Mouse (Mus musculus): Measurements from ENCODE around the gene Mettl26.
"Not testable (repeated sequence)": the region's sequence is repeated elsewhere in the genome, so short reads cannot be mapped to it uniquely, and the experiment has no call there.

Mettl26 gene

DNA sequence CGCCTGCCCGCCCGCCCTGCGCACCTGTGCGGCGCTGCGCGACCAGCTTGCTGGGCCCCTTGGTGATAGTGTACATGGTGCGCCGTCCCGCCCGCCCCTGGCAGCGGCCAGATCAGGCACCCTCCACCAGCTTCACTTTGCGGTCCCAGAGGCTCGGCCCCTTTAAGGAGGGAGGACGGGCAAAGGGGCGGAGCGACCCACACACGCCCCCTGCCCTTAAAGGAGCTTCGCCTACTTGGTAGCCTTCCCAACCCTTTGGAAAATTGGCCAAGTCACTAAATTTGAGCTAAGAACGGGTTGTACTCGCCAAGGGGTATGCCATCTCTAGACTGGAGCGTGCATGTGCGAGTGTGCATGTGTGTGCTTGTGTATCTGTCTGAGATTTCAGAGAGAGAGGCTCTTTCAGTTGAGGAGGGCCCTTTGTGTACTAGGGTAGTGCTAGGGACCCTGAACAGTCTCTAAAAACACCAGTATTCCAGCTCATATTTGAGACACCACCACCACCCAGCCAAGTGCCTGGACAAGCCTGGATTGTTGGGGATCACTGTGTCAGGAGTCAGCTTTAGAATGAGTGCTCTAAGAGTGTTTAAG is 6.2 kb upstream of the Mettl26 start, which contains the start of gene Mcrip2:
Gene Mcrip2, minus strand, starts transcription at position 164 of the 591 bp plus-strand sequence.
- DNase-seq (ENCODE audit: low read depth, low spot score) = no peak

GRCm38 (mm10) chr17:25869498-25869897 is 5.4 kb upstream of the Mettl26 start:
- DNase-seq (ENCODE audit: low read depth, low spot score) = no peak

GRCm38 (mm10) chr17:25869954-25870353 is 4.9 kb upstream of the Mettl26 start:
- no peak for DNase-seq (ENCODE audit: low read depth, low spot score)

DNA sequence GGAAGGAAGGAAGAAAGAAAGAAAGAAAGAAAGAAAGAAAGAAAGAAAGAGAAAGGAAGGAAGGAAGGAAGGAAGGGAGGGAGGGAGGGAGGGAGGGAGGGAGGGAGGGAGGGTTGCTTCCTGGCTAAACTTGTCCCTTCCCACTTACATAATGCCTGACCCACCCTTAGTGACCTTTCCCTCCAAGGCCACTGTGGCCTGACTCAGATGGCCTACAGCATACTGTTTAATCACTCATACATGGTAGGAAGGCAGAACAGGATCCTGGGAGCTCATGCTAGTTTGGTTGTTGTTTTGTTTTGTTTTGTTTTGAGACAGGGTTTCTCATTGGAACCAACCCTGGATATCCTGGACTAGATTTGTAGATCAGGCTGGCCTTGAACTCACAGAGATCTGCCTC is 3.3 kb upstream of the Mettl26 start:
- not testable (repeated sequence) for DNase-seq (ENCODE audit: low read depth, low spot score)

- DNase-seq (ENCODE audit: low read depth, low spot score) = no peak
Observed at GRCm38 (mm10) chr17:25872676-25873075, 2.2 kb upstream of the Mettl26 start.

DNA sequence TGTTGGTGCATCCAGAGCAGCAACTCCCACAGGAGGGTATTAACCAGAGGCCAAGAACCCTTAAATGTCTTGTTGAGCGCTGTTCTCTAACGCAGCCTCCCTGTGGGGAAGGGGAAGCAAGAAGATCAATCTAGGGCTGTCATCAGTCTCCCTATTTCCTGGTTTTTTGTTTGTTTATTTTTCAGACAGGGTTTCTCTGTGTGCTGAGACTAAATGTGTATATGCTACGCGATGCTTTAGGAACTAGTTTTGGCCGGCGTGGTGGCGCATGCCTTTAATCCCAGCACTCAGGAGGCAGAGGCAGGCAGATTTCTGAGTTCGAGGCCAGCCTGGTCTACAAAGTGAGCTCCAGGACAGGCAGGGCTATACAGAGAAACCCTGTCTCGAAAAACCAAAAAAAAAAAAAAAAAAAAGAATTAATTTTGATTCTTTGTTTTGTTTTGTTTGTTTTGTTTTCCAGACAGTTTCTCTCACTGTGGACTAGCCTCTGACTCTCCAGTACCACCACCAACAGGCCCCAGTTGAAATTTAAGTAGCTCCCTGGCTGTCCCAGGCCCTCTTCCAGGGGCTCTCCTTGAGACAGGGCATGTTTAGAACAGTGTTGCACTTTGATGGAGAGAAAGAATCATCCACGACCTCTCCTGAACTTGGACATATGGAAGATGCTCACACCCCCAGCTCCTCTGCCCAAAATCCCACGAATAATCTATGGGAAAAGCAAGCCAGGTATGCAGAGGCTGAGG is 1.3 kb upstream of the Mettl26 start:
- no peak for DNase-seq (ENCODE audit: low read depth, low spot score)

GRCm38 (mm10) chr17:25874148-25874720 is 640 bp upstream of the Mettl26 start:
- DNase-seq (ENCODE audit: low read depth, low spot score) = no peak

- peak; percentile 69 for DNase-seq (ENCODE audit: low read depth, low spot score)
Observed at GRCm38 (mm10) chr17:25875171-25876136, 580 bp downstream of the Mettl26 start.

GRCm38 (mm10) chr17:25876347-25876915 is 1.6 kb downstream of the Mettl26 start:
- no peak for DNase-seq (ENCODE audit: low read depth, low spot score)

DNA sequence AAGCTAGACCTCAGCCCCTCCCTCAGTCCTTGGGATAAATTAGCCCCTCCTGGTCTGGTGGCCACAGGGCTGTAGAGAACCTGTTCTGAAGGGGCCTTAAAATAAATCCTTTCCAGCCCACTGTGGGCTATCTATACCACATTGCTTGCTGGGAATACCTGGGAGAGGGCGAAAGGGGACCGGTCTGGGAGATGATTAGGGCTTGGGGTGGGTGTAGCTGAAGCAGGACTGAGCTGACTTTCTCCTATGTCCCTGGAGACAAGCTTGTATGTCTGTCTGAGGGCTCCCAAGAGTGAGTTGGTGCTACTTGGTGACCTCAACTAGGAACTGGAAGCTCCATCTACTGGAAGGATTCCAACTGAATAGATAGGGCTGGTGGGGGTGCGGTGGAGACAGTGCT is 2.2 kb downstream of the Mettl26 start:
- DNase-seq (ENCODE audit: low read depth, low spot score) = no peak

DNA sequence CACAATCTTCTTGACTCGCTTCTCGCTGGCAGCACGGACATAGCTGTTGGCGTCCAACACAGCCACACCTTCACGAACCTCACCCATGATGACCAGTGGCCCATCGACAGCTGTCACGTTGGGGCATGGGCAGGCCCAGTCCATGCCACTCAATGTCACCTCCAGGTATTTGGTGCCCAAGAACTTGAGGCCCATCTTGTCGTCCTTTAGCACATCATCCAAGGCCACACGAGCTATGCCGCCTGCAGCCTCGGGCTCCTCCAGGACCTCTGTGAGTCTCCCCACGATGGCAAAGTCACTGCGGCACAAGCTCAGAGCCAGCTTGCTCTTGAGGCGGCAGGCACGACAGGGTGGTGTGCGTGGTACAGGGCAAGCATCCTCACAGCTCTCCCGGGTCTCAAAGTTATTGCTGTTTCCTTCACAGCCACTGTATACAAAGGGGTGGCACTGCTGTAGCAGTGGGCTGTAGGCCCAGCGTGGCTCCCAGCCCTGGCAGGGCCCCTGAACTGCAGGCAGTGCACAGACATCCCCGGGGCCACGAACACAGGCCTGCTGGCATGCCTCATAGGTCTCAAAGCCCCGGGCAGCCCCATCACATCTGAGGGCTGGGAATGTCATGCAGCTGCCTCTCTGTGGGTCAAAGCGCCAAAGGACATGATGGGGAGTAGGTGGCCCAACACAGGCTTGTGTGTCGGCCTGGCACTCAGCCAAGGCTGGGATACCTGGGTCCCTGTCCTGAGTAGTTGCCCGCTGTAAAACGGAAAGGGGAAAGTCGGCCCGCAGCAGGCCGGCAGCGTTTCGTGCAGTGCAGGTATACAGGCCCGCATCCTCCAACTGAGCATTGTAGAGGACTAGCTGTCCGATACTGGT is 3.1 kb downstream of the Mettl26 start:
- DNase-seq (ENCODE audit: low read depth, low spot score) = no peak

GRCm38 (mm10) chr17:25878611-25879180 is 3.8 kb downstream of the Mettl26 start:
- no peak for DNase-seq (ENCODE audit: low read depth, low spot score)

DNA sequence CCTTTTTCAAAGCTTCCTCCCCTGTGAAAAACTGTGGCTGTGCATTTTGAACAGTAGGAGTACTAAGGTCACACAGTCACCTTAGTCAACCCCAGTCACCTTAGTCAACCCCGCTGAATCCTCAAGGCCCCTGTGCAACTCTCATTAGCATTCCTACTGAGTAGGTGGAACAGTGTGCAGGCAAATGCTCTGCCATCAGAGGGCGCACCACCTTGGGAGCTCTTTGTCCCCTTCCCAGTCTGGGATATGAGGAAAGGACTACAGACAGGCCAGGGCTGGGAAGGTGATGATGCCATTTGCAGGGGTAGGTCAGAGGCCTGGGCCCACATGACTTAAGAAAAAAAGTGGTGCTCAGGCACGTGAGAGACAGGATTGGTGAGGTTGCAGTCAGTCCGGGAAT is 4.4 kb downstream of the Mettl26 start:
- no peak for DNase-seq (ENCODE audit: low read depth, low spot score)

- no peak for DNase-seq (ENCODE audit: low read depth, low spot score)
Observed at GRCm38 (mm10) chr17:25879750-25880149, 4.9 kb downstream of the Mettl26 start.

- no peak for DNase-seq (ENCODE audit: low read depth, low spot score)
Observed at GRCm38 (mm10) chr17:25880196-25880910, 5.5 kb downstream of the Mettl26 start, which contains the start of gene Wfikkn1. TSS of gene Wfikkn1 (minus strand) at chr17:25880858.

GRCm38 (mm10) chr17:25880913-25881641 is 6.2 kb downstream of the Mettl26 start:
- no peak for DNase-seq (ENCODE audit: low read depth, low spot score)

DNA sequence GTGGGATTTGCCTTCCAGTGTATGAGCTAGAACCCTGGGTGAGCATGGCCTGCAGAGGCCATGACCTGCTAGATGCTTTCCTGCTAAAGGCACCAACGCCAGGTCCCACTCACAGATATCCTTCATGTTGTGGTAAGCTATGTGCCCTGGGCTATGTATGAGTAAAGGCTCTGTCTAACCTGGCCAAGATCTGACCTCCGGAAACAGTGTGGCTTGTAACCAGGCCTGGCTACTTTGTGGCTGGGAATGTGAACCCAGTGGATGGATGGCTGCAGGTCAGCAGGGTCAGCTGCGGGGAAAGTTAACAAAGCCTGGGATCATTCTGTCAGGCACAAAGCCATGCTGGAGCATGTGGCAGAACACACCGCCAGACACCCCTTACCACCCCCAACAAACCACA is 6.8 kb downstream of the Mettl26 start:
- DNase-seq (ENCODE audit: low read depth, low spot score) = no peak

DNA sequence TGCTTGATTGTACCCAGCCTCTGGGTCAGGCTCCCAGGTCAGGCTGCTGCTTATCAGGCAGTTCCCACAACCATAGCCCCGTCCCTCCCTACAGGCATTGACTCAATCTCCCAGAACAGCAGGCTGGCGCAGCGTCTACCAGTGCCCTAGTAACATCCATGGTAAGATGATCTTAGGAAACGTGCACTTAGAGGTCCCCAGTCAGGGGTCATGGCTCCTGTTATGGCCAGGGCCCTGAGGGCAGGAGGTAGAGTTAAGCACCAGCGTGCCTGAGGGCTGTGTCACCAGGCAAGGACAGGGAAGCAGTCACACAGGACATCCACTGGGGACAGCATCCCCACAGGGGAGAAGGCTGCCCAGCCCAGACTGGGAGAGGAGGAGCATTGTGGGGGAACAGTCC is 7.4 kb downstream of the Mettl26 start:
- no peak for DNase-seq (ENCODE audit: low read depth, low spot score)

- no peak for DNase-seq (ENCODE audit: low read depth, low spot score)
Observed at GRCm38 (mm10) chr17:25883268-25883667, 8.4 kb downstream of the Mettl26 start.

Data from retina, adult 2 months (tissue).